Mouse (Mus musculus) frontal cortex, adult 2 months (tissue): ENCODE results near the gene Usp32. TPM values are rescaled to one million over a fixed set of nuclear protein-coding genes. Genes with fewer than 3 reads are reported as not detected.
"Not testable (repeated sequence)": the region's sequence is repeated elsewhere in the genome, so short reads cannot be mapped to it uniquely, and the experiment has no call there.

ENCODE experiments used
- DNase-seq, 2 experiments: peaks; one replicate each; pipeline ENCODE4 v3.0.0; 2022; ENCODE audit warnings: low spot score in 1 of 2; ENCODE audit errors: extremely low spot score in 1 of 2
- polyA plus RNA-seq: library from polyadenylated mRNA; depleted of rRNA; stranded (reverse); fragments of >200 nt; gene quantifications from 2 replicates; pipeline ENCODE4 v1.2.3, GENCODE M21; 2012; rRNA removed

The Usp32 gene
- 43.3 and 45.9 TPM in 2 replicates for polyA plus RNA-seq

GRCm38 (mm10) chr11:85139581-85140540 is at the start of gene Usp32:
Usp32 (minus strand) TSS chr11:85140161.
- peak; percentile 91 to 97 for DNase-seq

GRCm38 (mm10) chr11:85189110-85189509 is 49.1 kb upstream of the Usp32 start:
- no peak for DNase-seq

GRCm38 (mm10) chr11:85184839-85185238 is 44.9 kb upstream of the Usp32 start:
- no peak for DNase-seq

GRCm38 (mm10) chr11:85184082-85184481 is 44.1 kb upstream of the Usp32 start:
- DNase-seq, result peak in 1 of 2 experiments; percentile 43

GRCm38 (mm10) chr11:85183284-85183779 is 43.4 kb upstream of the Usp32 start:
- DNase-seq, result peak in 1 of 2 experiments; percentile 25

GRCm38 (mm10) chr11:85182617-85183283 is 42.8 kb upstream of the Usp32 start:
- DNase-seq, result peak; percentile 31 to 79

- no peak for DNase-seq
Measured at GRCm38 (mm10) chr11:85178413-85178812, 38.5 kb upstream of the Usp32 start.

- DNase-seq, result no peak
Measured at GRCm38 (mm10) chr11:85177761-85178160, 37.8 kb upstream of the Usp32 start.

GRCm38 (mm10) chr11:85175941-85176340 is 36.0 kb upstream of the Usp32 start:
- DNase-seq, result no peak

- no peak for DNase-seq
Measured at GRCm38 (mm10) chr11:85170833-85171232, 30.9 kb upstream of the Usp32 start.

- peak; percentile 55 to 92 for DNase-seq
Measured at GRCm38 (mm10) chr11:85170058-85170740, 30.2 kb upstream of the Usp32 start, which contains the start of gene 1700125H20Rik. 1700125H20Rik (plus strand) TSS chr11:85170404.

GRCm38 (mm10) chr11:85167503-85167902 is 27.5 kb upstream of the Usp32 start:
- no peak for DNase-seq

GRCm38 (mm10) chr11:85164371-85164770 is 24.4 kb upstream of the Usp32 start:
- DNase-seq, result no peak

- DNase-seq, result not testable (repeated sequence)
Measured at GRCm38 (mm10) chr11:85163014-85163413, 23.1 kb upstream of the Usp32 start.

- no peak for DNase-seq
Measured at GRCm38 (mm10) chr11:85157301-85157700, 17.3 kb upstream of the Usp32 start.

GRCm38 (mm10) chr11:85152256-85152930 is 12.4 kb upstream of the Usp32 start:
- no peak for DNase-seq

GRCm38 (mm10) chr11:85138776-85139474 is 1.0 kb downstream of the Usp32 start:
- peak in 1 of 2 experiments; percentile 31 for DNase-seq

GRCm38 (mm10) chr11:85131542-85131941 is 8.4 kb downstream of the Usp32 start:
- DNase-seq, result no peak

- DNase-seq, result no peak
Measured at GRCm38 (mm10) chr11:85128883-85129282, 11.1 kb downstream of the Usp32 start.
